Mouse (Mus musculus) heart, postnatal 14 days (tissue): ENCODE measurements at regions not wholly inside any gene's neighbourhood (a gene's known extent, or its start where the extent isn't known, plus 50 kb on each side); places are given as distances from the start of the nearest gene placed in this dataset.
A peak's percentile ranks its signal among the peaks of the same experiment; 100 is the strongest.
"Not testable (repeated sequence)": the region's sequence is repeated elsewhere in the genome, so short reads cannot be mapped to it uniquely, and the experiment has no call there.

Experiments
- DNase-seq, 2 experiments: peaks; one replicate each; pipeline ENCODE4 v3.0.0; 2021 to 2022
- intact Hi-C: fragments of 180-260 bp; cut with DNase I; formaldehyde crosslinking; loops from one replicate; pipeline ENCODE4 v1.15.1; 2025

GRCm38 (mm10) chr13:52334962-52335361, 196.1 kb downstream of the Diras2 start:
- no peak for DNase-seq
- intact Hi-C loops: no loop called here

GRCm38 (mm10) chr13:52337936-52338335, 193.1 kb downstream of the Diras2 start:
- DNase-seq: no peak
- intact Hi-C loops: no loop called here

- intact Hi-C loops: no loop called here
Measured at GRCm38 (mm10) chr13:52339156-52339555, 191.9 kb downstream of the Diras2 start.

GRCm38 (mm10) chr13:52341981-52342380, 189.1 kb downstream of the Diras2 start:
- no peak for DNase-seq
- intact Hi-C loops: no loop called here

More at GRCm38 (mm10) chr13:52339156-52339555, 191.9 kb downstream of the Diras2 start:
- DNase-seq: no peak

- no peak for DNase-seq
- intact Hi-C loops: no loop called here
Measured at GRCm38 (mm10) chr13:52344383-52344782, 186.7 kb downstream of the Diras2 start.

- intact Hi-C loops: no loop called here
- peak in 1 of 2 experiments; percentile 12 for DNase-seq
Measured at GRCm38 (mm10) chr13:52344853-52345252, 186.2 kb downstream of the Diras2 start.

- DNase-seq: peak in 1 of 2 experiments; percentile 29
- intact Hi-C loops: no loop called here
Measured at GRCm38 (mm10) chr13:52345375-52346026, 185.6 kb downstream of the Diras2 start.

- no peak for DNase-seq
- intact Hi-C loops: no loop called here
Measured at GRCm38 (mm10) chr13:52346027-52346375, 185.1 kb downstream of the Diras2 start.

GRCm38 (mm10) chr13:52347631-52348030, 183.4 kb downstream of the Diras2 start:
- DNase-seq: no peak
- intact Hi-C loops: no loop called here

GRCm38 (mm10) chr13:52349606-52350005, 181.5 kb downstream of the Diras2 start:
- intact Hi-C loops: no loop called here
- DNase-seq: no peak

- DNase-seq: peak in 1 of 2 experiments; percentile 17
- intact Hi-C loops: no loop called here
Measured at GRCm38 (mm10) chr13:52352576-52352975, 178.5 kb downstream of the Diras2 start.

- DNase-seq: no peak
- intact Hi-C loops: no loop called here
Measured at GRCm38 (mm10) chr13:52353437-52353836, 177.6 kb downstream of the Diras2 start.

GRCm38 (mm10) chr13:52353966-52354365, 177.1 kb downstream of the Diras2 start:
- intact Hi-C loops: no loop called here
- no peak for DNase-seq

- intact Hi-C loops, DNase-seq: not testable (repeated sequence)
Measured at GRCm38 (mm10) chr13:52355921-52356320, 175.2 kb downstream of the Diras2 start.

- DNase-seq, intact Hi-C loops: not testable (repeated sequence)
Measured at GRCm38 (mm10) chr13:52359332-52359731, 171.7 kb downstream of the Diras2 start.

- intact Hi-C loops: no loop called here
- DNase-seq: no peak
Measured at GRCm38 (mm10) chr13:52361177-52361846, 169.8 kb downstream of the Diras2 start.

GRCm38 (mm10) chr13:52362266-52362665, 168.8 kb downstream of the Diras2 start:
- intact Hi-C loops: no loop called here
- DNase-seq: no peak

GRCm38 (mm10) chr13:52369851-52370250, 161.2 kb downstream of the Diras2 start:
- no peak for DNase-seq
- intact Hi-C loops: no loop called here

- no peak for DNase-seq
- intact Hi-C loops: no loop called here
Measured at GRCm38 (mm10) chr13:52371986-52372385, 159.1 kb downstream of the Diras2 start.

- DNase-seq: peak; percentile 10 to 11
- intact Hi-C loops: no loop called here
Measured at GRCm38 (mm10) chr13:52374781-52375180, 156.3 kb downstream of the Diras2 start.

GRCm38 (mm10) chr13:52378236-52378635, 152.8 kb downstream of the Diras2 start:
- intact Hi-C loops: no loop called here
- no peak for DNase-seq

- intact Hi-C loops: no loop called here
- no peak for DNase-seq
Measured at GRCm38 (mm10) chr13:52389271-52389670, 141.8 kb downstream of the Diras2 start.
